Mouse (Mus musculus) cortical plate, adult 2 months (tissue): ENCODE results near the gene Ltb4r2.

Experiments
- CTCF ChIP-seq: fragments of 200-500 bp; IDR thresholded peaks from 2 replicates; pipeline ENCODE4 v1.5.1; 2011; ENCODE audit warnings: mild to moderate bottlenecking, control low read depth, low read length; ENCODE audit not compliant: insufficient read depth; ENCODE audit errors: extremely low read depth
- POLR2A ChIP-seq: fragments of 200-500 bp; IDR thresholded peaks from 2 replicates; pipeline ENCODE4 v1.6.1; 2011; ENCODE audit warnings: mild to moderate bottlenecking, low read length, control low read depth; ENCODE audit not compliant: insufficient read depth; ENCODE audit errors: extremely low read depth

GRCm38 (mm10) chr14:55720666-55721065, 40.6 kb upstream of the Ltb4r2 start:
- TF ChIP-seq CTCF (no peak), POLR2A (no peak)
